Comparison of ENCODE assay signal across 8 mouse cellular contexts in the genomic region with DNA sequence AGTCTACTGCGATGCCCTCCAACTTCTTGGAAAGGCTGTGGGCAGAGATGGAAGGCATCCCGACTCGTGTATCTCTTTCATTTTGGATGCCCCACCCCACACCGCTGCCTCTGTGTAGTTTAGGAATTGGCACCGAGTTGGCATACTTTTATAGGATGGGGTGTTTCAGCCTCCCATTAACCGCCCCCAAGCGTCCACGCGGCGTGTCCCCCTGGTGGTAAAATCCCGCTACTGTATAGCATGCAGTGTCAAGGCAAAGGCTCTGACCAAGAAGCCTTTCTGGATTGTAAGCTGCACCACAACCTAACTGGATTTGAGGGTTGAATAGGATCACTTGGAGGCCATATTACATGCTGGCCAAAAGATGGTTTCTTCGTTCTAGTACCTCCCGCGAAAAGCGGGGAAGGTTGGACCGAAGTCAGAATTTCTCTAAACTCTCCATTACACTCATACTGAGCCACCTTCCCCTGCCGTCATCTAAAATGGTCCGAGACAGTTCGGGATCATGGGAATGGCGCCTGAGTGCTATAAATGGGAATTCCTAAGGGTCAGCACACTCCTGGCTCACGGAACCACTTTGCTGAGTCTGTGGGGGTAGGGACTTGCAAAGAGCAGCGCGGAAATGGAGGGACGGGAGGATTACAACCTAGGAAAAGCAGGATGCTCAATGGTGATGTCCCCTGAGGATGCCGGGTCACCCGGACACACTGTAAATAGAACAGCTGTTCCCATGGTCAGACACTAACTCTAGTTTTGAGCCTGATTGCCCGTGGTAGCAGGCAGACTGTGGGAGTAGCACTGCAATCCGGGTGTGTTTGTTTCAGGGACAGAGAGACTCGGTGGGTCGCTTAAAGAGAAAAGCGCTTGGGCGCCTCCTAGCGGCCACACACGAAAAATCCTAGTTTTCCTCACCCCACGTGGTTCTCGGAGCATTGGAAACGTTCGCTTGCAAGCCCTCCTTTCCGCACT. TPM values are rescaled to one million over a fixed set of nuclear protein-coding genes. Genes with fewer than 3 reads are reported as not detected.
DNase-seq lines count a peak whose midpoint lies in the region; ATAC-seq lines count a peak whose summit lies in the region.

No protein-coding gene starts in this region.

- DNase-seq in ovary, postnatal 36 days (ENCODE audit: low spot score): peak; percentile 67
- no peak for DNase-seq in ovary, adult 18-20 months (ENCODE audit: low spot score)
- DNase-seq in cerebellum, postnatal 10 days: peak; percentile 84 to 88
- DNase-seq in frontal cortex, postnatal 14 days (ENCODE audit: low spot score in 2 of 2): peak; percentile 67 to 72
- peak; percentile 89 for DNase-seq in midbrain, embryonic 14.5 days
- peak; percentile 17 to 29 for DNase-seq in spleen, postnatal 36 days (ENCODE audit: low spot score in 2 of 2)

- H3K9ac ChIP-seq in limb, embryonic 13.5 days: no peak overlapping the region
- H3K9ac ChIP-seq in midbrain, embryonic 14.5 days (replicated peaks; ENCODE audit: low read length): no peak overlapping the region

- peak; percentile 81 for ATAC-seq in inflammation-experienced regulatory T-cells, adult 6 months
- peak; percentile 71 for ATAC-seq in limb, embryonic 13.5 days (ENCODE audit: low FRiP score, low read depth)
- ATAC-seq in midbrain, embryonic 14.5 days (ENCODE audit: low FRiP score, low TSS enrichment): peak; percentile 63

- peaks cover 9% of the 10 kb centered on the region for H3K4me1 ChIP-seq in limb, embryonic 13.5 days
- peaks cover 10% of the 10 kb centered on the region; the same call in 1 of the 2 replicates for H3K4me1 ChIP-seq in midbrain, embryonic 14.5 days (ENCODE audit: control insufficient read depth, insufficient read depth, low read length)

- peak overlapping the region; percentile 68 for H3K4me2 ChIP-seq in limb, embryonic 13.5 days (replicated peaks)
- peak overlapping the region; percentile 39 for H3K4me2 ChIP-seq in midbrain, embryonic 14.5 days (ENCODE audit: low read length)

- H3K27me3 ChIP-seq in limb, embryonic 13.5 days: peaks cover 90% of the 10 kb centered on the region
- peaks cover 88% of the 10 kb centered on the region for H3K27me3 ChIP-seq in midbrain, embryonic 14.5 days (ENCODE audit: control insufficient read depth, insufficient read depth, low read length)

- H3K27ac ChIP-seq in limb, embryonic 13.5 days: no peak overlapping the region
- no peak overlapping the region for H3K27ac ChIP-seq in midbrain, embryonic 14.5 days (replicated peaks; ENCODE audit: low read depth, low read length)

- peak overlapping the region; percentile 42 for H3K4me3 ChIP-seq in limb, embryonic 13.5 days
- peak overlapping the region; percentile 9 for H3K4me3 ChIP-seq in midbrain, embryonic 14.5 days (replicated peaks; ENCODE audit: low read depth, low read length)

- WGBS in limb, embryonic 13.5 days: 2% methylated on average over 39 of the region's 39 CpGs
- 2% methylated on average over 39 of the region's 39 CpGs for WGBS in midbrain, embryonic 14.5 days

- H3K36me3 ChIP-seq in limb, embryonic 13.5 days: no peaks in the 10 kb centered on the region
- H3K36me3 ChIP-seq in midbrain, embryonic 14.5 days (ENCODE audit: control insufficient read depth, insufficient read depth, low read length): no peaks in the 10 kb centered on the region

- H3K9me3 ChIP-seq in limb, embryonic 13.5 days: no peaks in the 10 kb centered on the region
- H3K9me3 ChIP-seq in midbrain, embryonic 14.5 days (ENCODE audit: control insufficient read depth, low read length): no peaks in the 10 kb centered on the region

RNA-seq across cellular contexts. Expression of gene Nkx2-2, which starts 15.7 kb away (rescaled TPM):
- not detected for polyA plus RNA-seq in inflammation-experienced regulatory T-cells, adult 6 months (2017; shearing (Covaris generic))
- polyA plus RNA-seq in limb, embryonic 13.5 days (2015; fragmentation: Nextera tagmentation; extraction: Ambion mirVana): not detected in 2 replicates
- 6.2 and 6.5 TPM in 2 replicates for polyA plus RNA-seq in midbrain, embryonic 14.5 days (2014; fragmentation: Nextera tagmentation; extraction: Ambion mirVana)
